Mouse (Mus musculus): ENCODE results near the gene Nanos2. TPM values are rescaled to one million over a fixed set of nuclear protein-coding genes. Genes with fewer than 3 reads are reported as not detected.
A peak's percentile ranks its signal among the peaks of the same experiment; 100 is the strongest.

Nanos2 gene
- total RNA-seq, 2 experiments from 2014 or later, result not detected

DNA sequence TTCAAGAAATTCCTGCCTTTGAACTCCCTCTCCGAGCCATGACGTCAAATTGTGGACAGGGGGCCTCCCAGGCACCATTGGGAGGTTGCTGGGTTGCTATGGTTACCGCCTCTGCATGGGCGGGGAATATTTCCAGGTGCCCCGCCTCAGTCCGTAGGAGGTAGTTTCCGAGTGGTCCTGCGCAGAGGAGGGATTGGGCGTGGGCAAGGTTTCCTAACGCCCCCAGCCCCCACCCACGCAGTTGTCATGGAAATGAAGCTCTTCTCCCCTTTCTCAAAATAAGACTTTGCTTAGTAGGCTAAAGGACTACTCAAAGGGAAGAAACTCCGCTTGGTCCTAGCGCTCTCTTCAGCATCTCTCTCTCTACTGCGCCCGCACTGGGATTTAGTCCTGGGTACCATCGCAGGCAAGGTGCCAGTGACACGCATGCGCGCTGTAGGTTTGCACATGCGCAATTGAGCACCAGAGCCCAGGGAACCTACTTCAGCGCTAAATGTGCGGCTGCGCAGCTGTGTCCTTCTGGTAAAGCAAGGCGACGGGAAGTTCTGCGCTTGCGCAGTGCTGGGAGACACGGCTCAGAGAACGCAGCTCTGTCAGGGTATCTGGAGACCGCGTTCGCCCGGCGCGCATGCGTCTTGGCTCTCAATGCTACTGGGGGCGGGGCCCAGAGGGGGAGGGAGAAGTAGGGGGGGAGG lies 3.5 kb downstream of the Nanos2 start, which contains the start of gene Mypop:
Gene Mypop (plus strand): TSS at position 645 of the 695 bp plus-strand sequence.
- DNase-seq (ENCODE audit: low spot score in 2 of 2), result peak; percentile 98

DNA sequence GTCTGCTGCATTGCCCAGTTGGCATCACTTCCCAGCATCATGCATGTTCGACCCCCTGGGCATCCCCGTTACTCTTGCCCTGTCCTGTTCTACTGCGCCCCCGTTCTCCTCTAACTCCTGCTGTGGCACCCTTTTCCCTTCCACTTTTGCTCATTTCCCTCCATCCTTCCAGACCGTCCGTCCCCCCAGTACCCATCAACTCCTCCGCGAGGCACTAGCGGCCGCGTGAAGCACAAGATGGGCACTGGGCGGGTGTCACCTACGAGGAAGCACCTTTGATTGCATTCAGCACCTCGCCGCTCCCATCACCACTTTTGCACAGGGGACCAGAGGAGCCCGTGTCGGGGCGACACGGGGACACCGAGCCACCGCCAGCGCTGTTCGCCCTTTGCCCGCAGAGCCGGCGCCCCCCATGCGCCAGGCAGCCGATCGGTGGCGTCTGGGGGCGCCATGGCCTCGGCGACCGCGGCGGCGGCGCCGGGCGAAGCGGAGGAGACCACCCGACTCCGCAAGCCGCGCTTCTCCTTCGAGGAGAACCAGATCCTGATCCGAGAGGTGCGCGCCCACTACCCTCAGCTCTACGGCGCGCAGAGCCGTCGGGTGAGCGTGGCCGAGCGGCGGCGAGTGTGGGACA lies 4.6 kb downstream of the Nanos2 start:
- no peak for DNase-seq (ENCODE audit: low spot score in 2 of 2)

DNA sequence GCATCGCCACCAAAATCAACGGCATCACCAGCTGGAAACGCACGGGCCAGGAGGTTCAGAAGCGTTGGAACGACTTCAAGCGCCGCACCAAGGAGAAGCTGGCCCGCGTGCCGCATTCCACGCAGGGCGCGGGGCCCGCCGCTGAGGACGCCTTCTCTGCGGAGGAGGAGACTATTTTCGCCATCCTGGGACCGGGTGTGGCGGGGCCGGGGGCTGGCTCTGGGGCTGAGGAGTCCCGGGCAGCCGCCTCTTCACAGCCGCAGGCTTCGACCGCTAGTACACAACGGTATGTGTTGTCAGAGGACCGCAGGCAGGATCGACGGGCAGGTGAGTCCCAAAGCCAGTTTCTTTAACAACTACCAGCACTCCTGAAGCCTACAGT lies 5.1 kb downstream of the Nanos2 start:
- peak; percentile 45 to 55 for DNase-seq (ENCODE audit: low spot score in 2 of 2)

DNA sequence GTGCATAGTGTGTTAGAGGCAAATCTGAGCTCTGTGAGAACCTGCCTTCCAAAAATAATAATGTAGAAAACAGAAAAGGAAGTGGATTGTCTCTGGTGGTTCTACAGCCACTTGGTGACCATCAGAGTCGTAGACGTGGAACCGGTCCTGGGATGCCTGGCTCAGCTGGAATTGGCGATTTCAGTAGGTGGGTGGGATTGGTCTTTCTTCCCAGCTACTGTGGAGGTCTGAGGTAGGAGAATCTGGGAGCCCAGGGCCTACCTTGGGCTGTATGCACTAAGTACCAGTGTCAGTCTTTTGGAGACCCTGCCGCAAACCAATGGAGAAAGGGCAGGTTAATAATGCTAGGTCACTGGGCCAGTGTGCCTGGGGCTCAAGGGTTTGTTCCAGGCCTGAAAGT lies 5.8 kb downstream of the Nanos2 start:
- DNase-seq (ENCODE audit: low spot score in 2 of 2), result no peak

DNA sequence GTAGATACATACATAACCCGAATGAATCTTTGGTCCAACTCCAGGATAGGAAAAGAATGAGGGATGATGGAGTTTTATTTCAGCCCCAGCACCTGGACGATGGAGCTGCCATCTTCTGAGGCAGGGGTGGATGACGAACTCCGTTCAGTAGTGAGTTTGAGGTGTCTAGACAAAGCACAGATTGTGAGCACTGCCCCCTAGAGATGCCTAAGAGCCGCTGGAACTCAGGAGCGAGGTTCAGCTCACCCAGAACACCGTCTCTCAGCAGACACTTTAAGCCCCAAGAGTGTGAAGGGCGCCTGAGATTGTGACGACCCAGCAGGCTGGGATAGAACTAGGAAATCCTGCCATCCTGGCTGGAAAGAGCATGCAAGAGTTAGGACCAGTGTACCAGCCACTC lies 11.6 kb downstream of the Nanos2 start:
- DNase-seq (ENCODE audit: low spot score in 2 of 2), result no peak

DNA sequence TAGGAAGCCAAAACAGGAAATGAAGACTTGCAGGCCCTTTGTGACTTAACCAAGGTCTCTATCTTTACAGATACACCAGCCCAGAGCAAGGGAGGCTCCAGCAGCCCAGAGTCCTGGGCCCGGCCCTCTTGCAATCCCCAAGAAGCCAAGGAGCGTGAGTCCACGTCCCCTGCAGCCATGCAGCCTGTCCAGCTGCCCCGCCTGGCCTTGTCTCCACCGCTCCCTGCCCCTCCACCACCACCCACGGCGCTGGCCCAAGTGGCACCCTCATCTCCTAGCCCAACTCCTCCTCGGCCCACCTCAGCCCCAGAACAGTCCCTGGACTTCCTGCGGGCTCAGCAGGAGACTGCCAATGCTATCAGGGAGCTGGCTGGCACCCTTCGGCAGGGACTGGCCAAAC lies 13.2 kb downstream of the Nanos2 start:
- DNase-seq (ENCODE audit: low spot score in 2 of 2), result no peak

DNA sequence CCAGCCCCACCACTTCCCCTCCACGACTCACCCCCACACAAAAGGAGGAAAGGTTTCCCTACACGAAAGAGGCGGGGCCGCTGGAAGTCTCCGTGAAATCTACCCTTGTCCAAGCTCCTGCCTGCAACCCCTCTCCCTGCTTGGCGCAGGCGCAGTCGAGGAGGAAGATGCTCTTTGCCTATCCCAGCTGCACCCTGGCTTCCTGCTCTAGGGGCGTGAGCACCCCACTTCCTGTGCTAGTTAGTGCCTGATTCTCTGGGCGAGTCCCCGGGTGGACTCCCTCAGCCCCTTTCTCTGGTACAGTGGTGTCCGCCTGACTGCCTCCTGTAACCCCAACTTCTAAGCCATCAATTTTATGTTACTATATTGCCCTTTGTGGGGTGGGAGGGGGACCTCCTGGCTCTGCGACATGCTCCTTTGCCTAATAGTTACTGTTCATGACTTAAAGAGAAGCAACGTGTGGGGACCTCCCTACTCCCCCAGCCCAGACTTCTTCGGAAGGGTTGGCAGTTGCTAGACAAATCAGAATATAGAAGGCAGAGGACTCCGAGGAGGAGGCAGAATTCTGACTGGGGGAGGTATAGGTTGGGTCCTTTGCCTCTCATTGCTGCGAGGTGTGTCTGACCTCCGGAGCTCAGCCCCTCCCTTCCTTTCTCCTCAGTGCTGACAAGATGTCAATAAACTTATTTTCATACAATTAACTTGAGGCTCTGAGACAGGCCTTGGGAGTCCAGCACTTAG lies 14.0 kb downstream of the Nanos2 start:
- DNase-seq (ENCODE audit: low spot score in 2 of 2), result peak; percentile 36 to 62

DNA sequence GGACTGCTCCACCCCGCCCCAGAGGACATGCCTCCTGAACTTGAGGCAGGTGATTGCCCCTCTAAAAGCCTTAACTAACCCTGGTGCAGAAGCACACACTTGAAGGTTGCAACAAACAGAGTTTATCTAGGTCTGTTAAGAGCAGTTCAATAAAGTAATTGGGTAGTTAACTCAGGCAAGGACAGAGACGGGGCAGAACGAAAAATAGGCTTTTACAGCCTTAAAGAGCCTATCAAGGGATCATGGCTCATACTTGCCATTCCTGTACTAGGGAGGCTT lies 14.5 kb downstream of the Nanos2 start:
- no peak for DNase-seq (ENCODE audit: low spot score in 2 of 2)

DNA sequence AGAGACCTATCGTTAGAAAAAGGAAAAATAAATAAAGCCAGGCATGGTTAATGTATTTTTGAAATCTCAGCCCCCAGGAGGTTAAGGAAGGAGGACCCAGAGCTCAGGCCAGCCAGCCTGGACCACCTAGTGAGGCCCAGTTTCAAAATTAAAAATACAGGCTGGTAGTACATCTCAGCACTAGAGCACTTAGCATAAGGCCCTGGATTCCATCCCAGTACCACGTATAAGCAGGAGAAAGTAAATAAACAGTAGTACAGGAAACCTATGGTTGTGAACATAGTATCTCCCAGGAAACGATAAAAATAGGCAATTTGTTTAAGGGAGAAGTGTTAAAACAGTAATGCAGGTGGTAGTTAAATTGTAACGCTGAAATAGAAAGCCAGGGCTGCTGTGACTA lies 14.9 kb downstream of the Nanos2 start:
- DNase-seq (ENCODE audit: low spot score in 2 of 2), result no peak

DNA sequence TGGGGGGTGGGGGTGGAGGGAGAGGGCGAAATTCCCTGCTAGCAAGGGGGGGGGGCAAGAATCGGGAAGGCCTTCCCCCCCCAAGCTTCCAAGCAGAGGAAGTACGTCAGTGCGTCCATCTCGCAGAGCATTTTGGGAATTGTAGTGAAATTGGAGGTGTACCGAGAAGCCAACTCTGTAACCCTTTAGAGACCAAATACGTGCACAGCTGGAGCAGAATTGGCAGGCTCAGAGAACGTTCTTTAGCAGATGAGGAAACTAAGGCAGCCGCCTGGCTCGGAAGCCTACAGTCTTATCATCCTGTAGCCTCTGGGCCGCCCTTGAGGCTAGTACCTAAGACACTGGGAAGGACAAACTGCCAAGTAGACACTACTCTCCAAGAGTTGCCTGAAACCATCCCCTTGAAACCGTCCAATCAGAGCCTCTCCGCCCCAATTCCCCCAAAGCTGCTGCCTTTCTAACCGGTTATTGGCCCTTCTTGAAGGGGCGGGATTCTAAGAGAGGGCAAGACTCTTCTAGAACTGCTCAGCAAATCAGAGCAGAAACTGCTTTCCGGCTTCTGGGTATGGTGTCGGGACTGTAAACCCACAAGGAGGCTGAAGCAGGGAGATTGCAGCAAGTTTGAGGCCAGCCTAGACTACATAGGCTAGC lies 15.8 kb downstream of the Nanos2 start:
- peak; percentile 59 to 60 for DNase-seq (ENCODE audit: low spot score in 2 of 2)

DNA sequence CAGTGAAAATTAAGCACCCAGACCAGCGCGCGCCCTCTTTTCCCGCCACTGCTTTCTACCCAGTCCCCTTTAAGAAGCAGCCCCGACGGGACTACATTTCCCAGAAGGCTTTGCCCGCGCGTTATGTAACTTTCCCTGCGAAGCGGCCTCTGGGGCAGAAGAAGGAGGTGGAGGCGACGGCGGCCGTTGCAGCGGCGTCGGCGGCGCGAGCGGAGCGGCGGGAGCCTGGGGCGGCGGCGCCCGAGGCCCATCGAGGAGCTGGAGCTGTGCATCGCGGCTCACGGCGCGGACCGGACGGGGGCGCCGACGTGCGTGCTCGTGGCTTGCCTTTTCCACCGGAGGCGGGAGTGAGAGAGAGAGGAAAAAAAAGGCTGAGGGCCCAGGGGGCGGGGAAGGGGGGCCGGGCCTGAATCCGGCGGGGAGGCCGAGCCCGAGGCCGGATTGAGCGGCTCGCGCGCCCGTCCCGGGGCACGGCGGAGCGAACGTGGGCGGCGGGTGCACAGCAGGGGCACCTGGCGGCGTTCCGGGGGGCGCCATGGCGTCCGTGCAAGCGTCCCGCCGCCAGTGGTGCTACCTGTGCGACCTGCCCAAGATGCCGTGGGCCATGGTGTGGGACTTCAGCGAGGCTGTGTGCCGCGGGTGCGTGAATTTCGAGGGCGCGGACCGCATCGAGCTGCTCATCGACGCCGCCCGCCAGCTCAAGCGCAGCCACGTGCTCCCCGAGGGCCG lies 16.9 kb downstream of the Nanos2 start, which contains the start of gene Irf2bp1:
Gene Irf2bp1 (plus strand): TSS at position 143 of the 729 bp plus-strand sequence.
- DNase-seq (ENCODE audit: low spot score in 2 of 2), result peak; percentile 90 to 91

DNA sequence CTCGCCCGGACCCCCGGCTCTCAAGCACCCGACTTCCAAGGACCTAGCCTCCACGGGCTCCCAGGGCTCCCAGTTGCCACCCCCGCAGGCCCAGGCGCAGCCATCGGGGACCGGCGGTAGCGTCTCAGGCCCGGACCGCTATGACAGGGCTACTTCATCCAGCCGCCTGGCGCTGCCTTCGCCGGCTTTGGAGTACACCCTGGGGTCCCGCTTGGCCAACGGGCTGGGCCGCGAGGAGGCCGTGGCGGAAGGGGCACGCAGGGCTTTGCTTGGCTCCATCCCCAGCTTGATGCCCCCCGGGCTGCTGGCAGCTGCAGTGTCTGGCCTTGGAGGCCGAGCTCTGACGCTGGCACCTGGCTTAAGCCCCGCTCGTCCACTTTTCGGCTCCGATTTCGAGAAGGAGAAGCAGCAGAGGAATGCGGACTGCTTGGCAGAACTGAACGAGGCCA lies 17.5 kb downstream of the Nanos2 start:
- DNase-seq (ENCODE audit: low spot score in 2 of 2), result peak; percentile 50 to 55

DNA sequence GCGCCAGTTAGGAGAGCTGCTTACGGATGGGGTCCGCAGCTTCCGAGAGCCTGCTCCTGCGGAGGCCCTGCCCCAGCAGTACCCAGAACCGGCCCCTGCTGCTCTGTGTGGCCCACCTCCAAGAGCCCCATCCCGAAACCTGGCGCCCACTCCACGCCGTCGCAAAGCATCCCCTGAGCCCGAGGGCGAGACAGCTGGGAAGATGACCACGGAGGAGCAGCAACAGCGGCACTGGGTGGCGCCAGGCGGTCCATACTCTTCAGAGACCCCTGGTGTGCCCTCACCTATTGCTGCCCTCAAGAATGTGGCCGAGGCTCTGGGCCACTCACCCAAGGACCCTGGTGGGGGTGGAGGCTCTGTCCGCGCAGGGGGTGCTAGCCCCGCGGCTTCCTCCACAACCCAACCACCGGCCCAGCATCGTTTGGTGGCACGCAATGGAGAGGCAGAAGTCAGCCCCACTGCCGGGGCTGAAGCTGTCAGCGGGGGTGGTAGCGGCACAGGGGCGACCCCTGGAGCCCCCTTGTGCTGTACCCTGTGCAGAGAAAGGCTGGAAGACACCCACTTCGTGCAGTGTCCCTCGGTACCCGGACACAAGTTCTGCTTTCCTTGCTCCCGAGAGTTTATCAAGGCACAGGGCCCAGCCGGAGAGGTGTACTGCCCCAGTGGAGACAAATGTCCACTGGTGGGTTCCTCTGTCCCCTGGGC lies 18.4 kb downstream of the Nanos2 start:
- DNase-seq (ENCODE audit: low spot score in 2 of 2), result no peak

DNA sequence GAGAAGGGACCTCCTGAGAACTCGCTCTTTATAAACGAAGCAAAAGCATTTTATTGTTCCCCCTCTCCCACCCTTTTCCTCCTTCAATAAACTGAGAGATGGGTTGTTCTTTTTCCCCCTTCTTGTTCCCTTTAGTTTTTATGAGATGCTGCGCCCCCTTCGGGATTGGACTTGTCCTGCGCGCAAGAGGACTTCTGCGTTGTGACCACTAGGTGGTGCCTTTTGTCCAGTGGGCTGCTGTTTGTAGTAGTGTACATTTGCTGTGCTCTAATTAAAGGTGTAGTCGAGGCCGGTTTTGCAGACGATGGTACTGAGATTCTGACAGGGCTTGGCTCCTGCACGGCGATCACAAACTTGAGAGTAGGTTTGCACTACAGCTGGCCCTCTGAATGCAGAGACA lies 19.3 kb downstream of the Nanos2 start:
- peak; percentile 70 to 76 for DNase-seq (ENCODE audit: low spot score in 2 of 2)

DNA sequence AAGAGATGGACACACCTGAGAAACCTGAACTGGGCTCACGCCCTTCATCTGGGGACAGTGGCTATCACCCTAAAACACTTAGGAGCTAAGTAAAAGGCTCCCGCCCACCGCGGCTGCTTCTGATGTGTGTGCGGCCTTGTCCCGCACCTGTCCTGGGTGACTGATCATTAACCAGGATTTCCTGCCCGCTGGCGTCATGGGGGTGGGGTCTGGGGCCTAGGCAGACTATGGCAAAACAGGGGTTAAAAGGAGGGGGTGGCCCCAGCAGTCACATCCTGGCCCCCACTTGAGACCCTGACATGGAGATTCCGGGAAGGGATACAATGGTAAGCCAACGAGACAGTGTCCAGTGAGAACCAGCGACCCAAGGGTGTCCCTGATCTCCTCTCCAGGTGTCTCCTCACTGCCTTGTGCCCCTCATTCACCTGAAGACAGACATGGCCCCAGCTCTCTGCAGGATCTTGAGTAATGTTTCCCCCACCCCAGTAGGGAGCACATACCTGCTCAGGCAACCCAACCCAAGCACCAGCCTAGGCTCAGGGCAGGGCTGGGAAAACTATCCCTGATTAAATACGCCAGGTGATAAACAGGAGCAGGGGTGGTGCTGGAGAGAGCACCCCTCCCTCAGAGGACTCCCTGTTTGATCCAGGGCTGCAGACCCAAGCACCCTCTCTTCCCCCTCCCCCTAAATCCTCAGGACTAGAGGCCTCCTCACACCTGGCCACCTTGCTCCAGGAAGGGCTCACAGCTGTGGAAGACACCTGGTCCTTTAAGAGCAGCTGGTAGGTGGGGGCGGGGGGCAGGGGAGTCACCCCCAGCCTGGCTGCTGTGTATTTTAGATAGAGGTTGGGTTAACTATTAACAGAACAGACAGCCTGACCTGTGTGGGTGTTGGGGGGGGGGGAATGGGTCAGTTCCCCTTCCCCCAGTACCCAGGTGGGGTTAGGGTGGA lies 20.1 kb downstream of the Nanos2 start:
- no peak for DNase-seq (ENCODE audit: low spot score in 2 of 2)

DNA sequence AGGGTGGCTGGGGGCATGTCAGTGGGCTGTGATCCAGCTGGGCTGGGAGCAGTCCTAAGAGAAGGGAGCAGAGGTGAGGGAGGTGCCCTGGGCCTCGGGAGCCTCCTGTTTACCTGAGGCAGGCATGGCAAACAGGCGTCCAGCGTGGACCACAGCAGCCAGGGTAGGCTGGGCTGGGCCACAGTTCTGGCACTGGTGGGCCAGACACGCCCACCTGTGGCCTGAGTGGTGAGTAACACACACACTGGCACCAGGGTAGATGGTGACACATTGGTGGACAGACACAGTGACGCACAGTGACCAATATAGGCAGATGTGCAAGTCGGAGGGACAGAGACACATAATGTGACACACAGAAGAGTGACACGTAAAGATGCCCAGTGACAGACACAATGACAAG lies 23.4 kb downstream of the Nanos2 start:
- no peak for DNase-seq (ENCODE audit: low spot score in 2 of 2)

DNA sequence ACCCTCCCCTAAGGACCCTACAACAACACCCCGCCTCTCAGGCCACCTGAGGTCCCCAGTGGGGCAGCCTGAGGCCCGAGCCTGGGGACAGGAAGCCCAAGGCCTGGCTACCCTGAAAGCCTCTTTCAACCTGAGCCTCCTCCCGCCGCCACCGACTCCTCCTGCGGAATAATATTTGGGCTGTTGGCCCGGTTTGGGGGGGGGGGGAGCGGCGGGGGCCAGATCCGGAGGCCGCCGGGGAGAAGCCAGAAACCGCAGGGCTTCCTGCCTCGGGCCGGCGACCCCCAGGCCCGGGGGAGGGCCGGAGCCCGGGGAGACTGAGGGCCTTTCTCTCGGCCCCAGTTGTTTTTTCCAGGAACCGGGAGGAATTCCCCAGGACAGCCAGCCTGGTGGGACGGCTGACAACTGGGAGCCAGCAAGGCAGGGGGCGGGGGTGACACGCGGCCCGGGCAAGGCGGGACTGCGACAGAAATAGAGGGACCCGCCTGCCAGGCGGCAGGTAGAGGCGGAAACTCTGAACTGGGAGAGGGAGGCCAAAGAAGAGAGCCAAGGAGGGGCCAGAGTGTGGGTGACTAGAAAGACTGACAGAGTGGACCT lies 24.9 kb downstream of the Nanos2 start:
- DNase-seq (ENCODE audit: low spot score in 2 of 2), result peak in 1 of 2 experiments; percentile 36

DNA sequence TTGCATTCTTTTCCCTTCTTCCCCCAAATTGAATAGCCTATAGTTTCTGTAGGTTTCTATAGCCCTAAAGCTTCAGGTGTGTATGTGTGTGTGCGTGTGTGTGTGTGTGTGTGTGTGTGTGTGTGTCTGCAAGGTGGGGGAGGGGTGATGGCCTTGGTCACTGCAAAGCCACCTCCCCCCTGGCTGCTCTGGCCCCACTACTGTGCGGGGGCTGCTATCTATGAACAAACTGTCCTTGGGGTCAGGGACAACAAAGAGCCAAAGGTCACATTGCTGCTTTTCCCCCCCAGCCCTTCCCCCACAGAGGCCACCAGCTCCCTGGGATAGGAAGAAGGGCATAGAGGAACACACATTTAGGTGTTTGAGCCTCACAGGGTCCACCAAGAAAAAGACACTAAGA lies 25.7 kb downstream of the Nanos2 start:
- DNase-seq (ENCODE audit: low spot score in 2 of 2), result no peak

DNA sequence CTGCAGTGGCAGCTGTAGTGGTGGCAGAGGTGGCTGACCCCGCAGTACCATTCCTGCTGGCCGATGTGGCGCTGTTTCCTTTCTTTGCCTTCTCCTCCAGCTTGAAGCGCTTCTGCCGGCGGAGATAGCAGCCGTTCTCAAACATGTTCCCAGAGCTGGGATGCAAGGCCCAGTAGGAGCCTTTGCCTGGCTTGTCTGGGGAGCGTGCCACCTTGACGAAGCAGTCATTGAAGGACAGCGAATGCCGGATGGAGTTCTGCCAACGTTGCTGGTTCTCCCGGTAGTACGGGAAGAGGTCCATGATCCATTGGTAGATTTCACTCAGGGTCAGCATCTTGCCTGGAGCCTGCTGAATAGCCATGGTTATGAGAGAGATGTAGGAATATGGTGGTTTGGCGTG lies 27.3 kb downstream of the Nanos2 start:
- no peak for DNase-seq (ENCODE audit: low spot score in 2 of 2)

All from adrenal gland, adult 18-20 months (tissue).